Mouse (Mus musculus) embryo, embryonic 10 days (tissue): Measurements from ENCODE around the gene Tfip11.
"Not testable (repeated sequence)": the region's sequence is repeated elsewhere in the genome, so short reads cannot be mapped to it uniquely, and the experiment has no call there.

ENCODE experiments used
- DNase-seq: peaks from one replicate; pipeline ENCODE4 v3.0.0-alpha.2; 2015; ENCODE audit warnings: low spot score

Tfip11 gene

DNA sequence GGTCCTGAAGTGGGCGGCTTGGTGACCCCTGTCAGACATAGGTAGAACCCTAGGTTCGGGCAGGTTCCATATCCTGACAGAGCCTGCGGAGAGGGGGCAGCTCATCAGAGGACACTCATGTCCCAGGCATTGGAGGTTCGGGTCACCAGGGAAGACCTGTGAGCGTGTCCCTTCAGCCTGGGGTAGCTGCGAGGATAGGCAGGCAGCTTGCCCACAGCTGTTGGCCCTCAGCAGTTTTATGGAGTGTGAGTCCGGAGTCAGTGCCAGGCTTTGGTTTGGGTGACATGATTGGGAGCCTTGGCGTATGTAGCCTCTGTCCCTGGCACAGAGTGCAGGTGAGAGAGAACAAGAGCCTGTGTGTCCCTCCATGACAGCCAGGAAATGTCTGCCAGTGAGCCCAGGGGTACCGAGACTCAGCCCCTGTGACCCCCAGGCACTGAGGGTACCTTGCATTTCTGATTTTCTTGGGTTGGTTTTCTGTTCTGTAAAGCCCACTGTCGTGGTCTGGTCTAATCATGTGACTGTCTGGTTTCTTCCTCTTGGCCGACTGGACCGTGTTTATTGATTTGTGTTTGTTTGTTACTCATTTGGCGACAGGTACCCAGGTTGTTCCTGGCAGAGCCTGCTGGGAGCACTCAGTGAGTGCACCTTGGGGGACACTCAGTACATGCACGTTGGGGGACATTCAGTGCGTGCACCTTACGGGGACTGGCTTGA is 36.2 kb upstream of the Tfip11 start:
- no peak for DNase-seq

DNA sequence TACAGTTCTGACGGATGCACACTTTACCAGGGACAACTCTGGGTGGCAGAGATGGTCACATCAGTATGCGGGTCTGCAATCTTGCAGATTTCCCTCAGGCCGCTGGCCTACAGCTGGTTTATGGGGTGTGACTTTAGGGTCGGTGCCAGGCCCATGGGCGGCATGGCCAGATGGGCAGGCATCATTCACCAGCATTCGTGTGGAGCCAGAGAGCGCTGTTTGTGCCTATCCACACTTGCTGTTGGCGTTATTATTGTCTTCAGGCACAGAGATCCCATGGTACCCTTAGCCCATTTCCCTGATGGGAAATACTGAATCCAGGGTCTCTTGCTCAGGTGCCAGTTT is 35.6 kb upstream of the Tfip11 start:
- no peak for DNase-seq

DNA sequence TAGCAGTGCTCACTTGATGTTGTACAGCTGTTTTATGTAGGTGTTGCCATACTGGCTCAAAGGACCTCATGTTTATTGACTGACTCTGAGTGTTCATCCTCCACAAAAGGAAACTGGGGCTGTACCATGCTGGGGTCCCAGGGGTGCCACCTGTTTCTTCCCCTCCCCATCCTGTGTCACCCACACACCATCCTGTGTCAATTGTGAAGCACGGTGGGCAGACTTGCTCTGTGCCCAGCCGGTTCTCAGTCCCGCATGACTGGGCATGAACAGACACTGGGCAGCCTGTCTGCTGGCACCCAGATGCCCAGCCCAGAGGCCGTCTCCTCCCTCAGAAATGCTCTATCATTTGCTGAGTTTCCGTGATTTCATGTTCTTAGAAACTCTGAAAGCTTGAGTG is 34.3 kb upstream of the Tfip11 start:
- DNase-seq, result no peak

DNA sequence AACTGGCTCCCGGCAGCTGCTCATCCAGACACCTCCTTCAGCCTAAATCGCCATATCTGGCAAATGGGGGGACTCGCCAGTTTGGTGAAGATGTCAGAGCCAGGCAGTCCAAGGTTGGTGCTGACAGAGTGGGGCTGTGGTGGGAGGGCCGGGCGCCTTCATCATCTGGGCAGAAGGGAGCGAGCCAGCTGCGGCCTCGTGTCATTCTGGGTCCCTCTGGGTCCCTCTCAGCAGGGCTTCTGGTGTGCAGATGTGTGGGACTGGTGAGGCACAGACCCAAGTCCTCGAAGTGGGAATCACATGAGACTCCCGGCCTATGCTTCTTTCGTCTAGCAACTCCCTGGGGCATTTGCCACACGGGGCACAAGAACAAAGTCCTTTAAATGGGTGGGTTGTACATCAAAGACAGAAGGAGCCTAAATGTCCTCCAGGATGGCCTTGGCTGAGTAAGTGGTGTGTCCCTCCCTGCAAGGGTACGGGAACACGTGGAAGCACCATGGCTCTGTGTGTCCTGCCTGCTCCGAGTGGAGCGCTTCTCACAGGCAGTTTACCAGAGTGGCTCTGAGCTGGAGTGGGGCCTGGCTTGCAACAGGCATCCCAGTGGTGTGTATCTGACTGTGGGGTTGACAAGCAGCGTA is 33.7 kb upstream of the Tfip11 start:
- no peak for DNase-seq

DNA sequence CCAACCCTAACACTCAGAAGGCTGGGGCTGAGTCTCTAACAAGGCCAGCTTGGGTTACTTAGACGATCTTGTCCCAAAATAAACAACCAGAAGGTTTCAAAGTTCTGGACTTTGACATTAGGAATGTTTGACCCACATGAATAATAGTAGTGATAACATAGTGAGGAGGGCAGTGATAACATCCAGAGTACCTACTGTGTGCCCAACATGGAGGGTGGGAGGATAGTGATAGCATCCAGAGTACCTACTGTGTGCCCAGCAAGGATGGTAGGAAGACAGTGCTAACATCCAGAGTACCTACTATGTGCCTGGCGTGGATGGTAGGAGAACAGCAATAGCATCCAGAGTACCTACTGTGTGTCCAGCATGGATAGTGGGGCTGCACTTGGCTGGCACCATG is 32.4 kb upstream of the Tfip11 start:
- no peak for DNase-seq

DNA sequence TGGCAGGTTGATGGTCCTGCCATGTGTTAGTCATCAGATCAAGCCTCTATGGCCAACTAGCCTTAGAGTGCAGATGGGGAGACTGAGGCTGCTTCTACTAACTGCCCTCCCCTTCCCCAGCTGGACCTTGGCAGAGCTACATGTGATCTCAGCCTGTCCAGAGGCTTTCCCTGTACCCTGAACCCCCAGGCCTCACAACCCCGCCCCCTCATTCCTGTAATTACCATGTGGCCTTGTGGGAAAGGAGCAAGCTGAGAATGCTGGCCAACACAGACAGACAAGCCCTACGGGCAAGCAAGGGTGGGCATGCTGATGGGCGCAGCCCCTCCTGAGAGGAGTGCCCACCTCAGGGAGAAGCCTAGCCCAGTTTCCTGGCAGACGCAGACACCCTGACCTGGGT is 31.5 kb upstream of the Tfip11 start:
- no peak for DNase-seq

DNA sequence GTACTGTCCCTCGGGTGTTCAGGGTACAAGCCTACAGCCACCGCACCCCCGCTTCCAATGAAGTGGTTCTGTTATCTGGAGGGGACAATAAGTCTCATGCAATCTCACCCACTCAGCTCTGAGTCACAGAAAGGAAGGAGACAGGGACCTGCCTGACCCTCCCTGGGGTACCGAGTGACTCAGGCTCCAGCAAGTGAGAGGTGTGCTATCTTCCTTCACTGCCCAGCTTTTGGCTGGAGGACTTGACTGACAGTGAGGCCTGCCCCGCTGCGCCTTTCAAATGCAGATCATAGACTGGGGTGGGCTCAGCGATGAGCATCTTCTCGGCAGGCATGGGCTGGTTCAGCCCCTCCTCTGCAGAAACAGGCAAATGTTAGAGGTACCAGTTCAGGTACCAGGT is 31.0 kb upstream of the Tfip11 start:
- no peak for DNase-seq

DNA sequence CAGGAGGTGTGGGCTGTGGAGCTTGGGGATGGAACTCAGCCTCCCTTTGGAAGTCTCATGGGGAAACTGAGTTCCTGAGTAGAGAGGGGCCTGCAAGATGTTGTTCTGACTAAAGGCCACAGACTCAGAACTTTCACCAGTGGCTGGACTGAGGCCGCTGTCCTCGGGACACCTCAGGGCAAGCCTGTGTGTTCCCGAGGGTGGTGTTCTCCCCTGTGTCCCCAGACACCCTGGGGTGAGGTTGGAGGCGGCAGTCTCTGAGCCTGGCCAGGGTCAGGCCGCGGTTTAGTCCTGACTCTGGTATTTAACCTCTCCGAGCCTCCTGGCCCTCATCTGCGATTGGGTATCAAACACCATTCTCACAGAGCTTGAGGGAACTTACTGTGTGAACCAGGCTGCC is 30.6 kb upstream of the Tfip11 start:
- no peak for DNase-seq

DNA sequence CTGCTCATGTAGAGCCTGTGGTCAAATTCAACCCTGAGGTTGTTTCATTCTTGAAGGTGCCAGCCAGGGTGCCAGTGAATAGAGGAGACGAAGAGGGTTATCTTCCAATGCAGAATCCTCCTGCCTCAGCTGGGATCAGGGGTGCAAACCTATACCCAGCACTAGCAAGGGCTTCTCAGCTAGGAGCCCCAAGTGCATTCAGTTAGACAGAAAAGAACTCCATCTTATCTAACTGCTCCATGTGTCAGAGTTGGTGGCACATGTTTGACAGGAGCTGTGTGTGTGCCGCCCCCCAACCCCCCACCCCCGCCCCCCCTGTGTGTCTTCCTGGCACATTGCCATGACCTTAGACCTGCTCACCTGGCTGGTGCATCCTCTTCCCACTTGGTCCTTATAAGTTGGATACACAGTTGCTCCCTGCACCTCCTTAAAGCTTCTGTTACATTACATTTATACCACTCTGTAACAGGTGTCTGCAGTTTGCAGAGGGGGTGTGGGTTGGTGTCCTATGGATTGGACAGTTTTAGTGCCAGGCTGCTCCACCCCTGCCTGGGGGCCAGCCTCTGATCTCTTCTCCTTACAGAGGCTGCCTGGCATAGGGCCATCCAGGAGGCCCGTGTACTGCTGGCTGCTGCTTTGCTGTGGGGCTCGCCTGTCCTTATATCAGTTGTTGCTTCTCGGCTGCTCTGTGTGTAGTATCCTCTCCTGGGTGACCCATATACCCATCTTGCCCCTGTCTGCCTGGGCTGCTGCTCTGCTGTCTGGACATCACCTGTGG is 29.6 kb upstream of the Tfip11 start:
- DNase-seq, result no peak

DNA sequence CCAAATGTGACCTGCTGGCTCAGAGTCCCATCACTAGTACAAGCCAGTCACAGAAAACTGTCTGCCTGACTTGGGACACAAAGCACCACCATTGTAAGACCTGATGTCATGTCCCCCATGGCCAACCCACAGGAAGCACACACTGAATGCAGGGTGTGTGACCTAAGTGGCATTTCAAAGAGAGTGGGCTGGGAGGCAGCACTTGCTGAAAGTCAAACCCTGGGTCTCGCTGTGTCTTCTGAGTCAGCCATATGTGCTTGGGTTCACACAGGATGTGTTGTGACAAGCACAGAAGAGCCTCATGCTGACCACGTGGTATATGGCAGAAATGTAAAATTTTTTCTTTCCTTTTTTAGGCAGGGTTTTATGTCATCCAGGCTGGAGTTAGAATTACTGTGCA is 28.9 kb upstream of the Tfip11 start:
- no peak for DNase-seq

DNA sequence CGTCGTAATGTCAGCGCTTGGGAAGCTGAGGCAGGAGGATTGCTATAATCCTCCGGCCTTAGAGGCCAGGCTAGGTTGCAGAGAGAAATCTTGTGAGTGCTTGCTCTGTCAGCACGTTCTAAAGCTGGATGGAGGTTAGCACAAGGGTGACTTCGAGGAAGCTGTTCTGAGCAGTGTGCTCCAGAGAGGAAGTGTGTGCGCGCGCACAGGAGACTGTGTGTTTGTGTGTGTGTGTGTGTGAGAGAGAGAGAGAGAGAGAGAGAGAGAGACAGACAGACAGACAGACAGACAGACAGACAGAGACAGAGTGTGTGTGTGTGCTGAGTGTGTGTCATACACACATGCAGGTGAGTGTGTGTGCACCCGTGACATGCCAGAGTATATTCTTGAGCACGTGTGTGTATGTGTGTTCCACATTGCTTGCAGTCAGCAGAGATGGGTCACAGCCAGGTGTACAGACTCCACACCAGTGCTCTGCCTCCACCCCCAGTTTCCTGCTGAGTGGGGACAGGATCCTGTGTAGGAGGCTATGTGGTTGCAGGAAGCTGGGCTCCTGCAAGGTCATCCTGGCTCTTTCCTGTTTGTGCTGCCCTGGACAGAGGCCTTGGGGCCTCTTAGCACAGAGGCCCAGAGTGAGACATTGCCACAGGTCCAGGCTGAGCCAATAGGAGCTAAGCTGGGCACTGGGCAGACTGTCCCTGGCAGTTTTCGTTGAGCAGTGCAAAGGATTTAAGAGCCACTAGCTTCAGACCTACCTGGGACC is 27.8 kb upstream of the Tfip11 start:
- no peak for DNase-seq

DNA sequence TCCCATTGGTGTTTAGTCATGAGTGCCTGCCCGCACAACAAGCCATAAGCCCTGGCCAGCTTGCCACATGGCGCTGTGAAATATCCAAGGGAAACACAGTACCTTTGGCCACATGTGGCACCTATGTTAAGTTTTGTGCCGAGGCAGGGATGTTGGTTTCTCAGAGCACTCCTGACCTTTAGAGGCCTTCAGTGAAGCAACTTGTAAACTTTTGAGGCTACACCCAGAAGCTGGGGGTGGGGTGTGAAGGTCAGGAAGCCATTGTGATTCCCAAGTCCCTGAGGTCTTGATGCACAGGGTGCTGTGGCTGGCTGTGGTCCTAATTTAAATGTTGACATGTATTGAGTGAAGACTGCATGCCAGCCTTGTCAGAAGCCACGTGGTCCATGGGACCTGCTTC is 26.8 kb upstream of the Tfip11 start:
- DNase-seq, result no peak

DNA sequence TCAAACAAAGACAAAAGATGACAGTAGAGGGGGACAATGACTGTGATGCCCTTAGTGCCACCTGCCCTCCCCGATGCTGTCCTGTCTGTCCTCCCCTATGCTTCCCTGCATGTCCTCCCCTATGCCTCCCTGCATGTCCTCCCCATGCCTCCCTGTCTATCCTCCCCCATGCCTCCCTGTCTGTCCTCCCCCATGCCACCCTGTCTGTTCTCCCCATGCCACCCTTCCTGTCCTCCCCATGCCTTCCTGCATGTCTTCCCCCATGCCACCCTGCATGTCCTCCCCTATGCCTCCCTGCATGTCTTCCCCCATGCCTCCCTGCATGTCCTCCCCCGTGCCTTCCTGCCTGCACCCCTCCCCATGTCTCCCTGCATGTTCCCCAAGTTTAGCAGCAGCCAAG is 26.0 kb upstream of the Tfip11 start:
- no peak for DNase-seq

DNA sequence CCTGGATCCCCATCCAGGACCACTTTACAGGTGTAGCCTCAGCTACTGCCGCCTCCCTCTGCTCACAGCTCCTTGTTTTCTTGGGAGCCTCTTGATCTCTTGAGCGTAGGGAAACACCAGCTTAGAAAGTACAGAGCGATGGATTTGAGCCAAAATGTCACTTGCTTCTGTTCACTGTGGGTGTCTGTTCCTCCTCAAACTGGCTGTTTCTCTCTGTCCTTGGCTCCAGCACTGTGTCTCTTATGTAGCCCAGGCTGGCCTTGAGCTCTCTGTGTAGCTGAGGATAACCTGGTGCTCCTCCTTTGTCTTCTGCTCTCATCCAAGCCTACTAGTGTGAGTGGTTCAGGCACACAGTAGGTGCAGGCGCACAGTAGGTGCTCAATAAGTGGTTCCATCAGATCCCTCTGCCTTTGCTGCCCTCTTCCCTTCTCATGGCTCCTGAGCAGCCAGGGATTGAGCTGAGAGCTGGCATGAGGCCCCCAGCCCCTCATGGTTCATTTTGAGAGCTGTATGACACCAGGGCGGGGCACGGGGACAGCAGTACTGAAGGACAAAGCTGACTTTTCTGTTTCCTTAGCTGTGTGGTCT is 25.3 kb upstream of the Tfip11 start:
- DNase-seq, result no peak

DNA sequence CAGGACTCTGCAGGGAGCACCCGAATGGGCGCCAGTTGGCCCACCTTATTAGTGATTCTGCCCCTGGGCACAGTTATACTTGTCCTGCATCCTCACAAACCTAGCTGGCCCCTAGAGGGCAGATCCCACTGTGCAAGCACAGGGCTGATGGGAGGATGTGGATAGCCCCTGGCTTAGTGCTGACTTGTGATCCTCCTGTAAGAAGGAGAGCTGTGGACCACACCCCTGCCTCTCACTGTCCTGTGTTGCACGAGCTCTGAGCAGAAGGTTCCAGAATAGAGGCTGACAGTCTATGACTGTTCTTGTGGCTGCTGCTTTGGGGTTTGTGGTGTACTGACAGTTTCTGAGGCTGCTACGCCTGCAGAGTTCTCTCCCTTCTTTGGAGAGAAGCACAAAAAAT is 24.5 kb upstream of the Tfip11 start:
- DNase-seq, result no peak

DNA sequence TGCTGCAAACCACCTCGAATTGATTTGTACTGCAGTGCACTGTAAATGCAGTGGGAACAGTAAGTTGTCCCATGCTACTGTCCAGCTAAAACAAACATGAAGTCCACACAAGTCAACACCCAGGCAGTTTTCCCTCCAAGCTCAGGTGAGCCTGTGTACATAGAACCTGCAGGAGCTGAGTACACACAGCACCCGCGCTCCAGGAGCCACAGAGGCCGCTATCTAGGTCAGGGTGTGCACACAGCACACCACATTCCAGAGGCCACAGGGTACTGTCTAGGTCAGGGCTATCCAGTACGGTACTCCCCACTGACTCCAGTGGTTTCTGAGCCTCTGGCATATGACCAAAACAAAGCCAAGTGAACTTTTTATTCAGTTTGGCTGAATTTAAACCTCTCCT is 23.8 kb upstream of the Tfip11 start:
- no peak for DNase-seq

DNA sequence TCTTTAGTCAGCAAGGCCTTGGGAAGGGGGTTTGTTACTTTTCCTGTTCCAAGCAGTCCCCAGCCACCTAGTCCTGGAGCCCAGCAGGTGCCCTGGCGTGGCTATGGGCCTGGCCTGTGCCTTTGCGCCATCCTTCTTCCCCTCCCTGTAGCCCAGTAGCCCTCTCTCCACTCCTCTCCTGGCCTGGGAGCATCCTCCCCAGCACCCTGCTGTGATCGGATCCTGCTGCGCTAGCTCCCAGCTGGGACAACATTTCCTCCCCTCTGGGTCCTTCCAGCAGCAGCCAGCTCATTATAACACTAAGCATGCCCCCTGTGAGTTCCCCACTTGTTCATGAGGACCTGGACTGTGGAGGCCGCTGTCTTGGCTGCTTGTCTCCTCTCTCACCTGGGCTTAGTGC is 20.3 kb upstream of the Tfip11 start:
- DNase-seq, result no peak

DNA sequence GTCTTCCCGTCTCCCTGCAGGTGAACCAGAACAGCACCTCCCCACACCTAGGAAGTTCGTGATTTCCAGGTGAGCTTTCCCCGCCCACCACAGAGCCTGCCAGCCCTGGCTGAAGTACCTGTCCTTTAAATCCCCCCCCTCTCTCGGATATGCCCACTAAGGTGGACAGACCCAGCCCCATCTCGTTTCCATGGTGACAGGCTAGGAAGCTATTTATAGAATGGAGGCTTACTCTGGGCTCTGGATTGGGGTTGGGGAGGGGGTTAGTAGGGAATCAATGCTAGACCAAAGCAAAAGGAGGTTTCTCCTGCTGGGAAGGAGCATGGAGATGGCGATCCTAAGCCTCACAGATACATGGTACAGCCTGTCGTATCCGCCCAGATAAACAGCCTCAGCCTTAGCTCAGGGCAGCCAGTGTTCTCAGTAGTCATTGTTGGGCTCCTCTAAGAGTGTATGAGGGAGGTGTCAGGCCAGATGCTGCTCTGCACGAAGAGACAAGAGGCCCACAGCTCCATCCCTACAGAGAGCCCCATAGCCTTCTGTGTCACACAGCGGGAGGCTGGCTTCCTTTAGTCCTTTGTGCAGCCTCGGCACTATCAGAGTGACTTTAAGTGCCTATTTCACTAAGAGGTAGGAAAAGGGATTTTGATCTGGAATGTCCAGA is 12.8 kb upstream of the Tfip11 start:
- DNase-seq, result no peak

DNA sequence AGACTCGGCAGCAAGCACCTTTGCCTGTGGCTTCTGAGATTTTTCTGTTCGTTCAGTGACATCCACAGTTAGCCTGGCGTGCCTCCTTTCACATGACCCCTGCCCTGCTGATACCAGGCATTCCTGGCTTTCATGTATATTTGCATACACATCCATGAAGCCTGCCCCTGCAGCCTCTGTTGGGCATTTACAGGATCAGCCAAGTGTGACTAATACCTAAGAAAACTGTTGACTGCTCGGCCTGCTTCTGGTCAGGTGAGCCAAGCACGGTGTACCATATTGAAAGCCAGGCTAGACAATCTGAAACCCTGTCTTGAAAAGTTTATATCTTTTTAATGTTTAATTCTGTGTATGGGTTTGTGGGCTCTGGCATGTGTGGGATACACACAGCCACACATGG is 9.7 kb upstream of the Tfip11 start:
- DNase-seq, result no peak

DNA sequence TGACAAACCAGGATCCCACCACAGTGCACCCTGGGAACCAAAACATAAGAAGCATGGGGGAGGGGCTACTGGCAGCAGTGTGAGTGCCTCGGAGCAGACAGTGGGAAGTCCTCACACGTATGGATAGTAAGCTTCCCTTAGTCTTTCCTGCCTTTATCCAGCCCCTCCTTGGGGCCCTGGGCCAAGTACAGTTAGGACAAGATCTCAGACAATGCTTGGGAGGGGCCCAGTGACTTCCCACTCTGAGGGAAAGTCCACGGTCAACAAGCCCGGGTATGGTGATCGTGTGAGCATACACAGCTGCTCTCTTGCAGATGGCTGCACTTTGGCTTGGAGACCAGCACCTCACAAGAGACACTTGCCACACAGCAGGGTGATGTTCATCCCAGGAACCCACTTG is 8.8 kb upstream of the Tfip11 start:
- DNase-seq, result no peak

DNA sequence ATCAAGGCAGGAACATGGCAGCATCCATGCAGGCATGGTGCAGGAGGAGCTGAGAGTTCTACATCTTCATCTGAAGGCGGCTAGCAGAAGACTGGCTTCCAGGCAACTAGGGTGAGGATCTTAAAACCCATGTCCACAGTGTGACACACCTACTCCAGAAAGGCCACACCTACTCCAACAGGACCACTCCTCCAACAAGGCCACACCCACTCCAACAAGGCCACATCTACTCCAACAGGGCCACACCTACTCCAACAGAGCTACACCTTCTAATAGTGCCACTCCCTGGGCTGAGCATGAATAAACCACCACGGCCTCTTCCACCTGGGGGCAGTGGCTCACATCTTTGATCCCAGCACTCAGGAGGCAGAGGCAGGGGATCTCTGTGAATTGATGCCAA is 6.8 kb upstream of the Tfip11 start:
- not testable (repeated sequence) for DNase-seq

DNA sequence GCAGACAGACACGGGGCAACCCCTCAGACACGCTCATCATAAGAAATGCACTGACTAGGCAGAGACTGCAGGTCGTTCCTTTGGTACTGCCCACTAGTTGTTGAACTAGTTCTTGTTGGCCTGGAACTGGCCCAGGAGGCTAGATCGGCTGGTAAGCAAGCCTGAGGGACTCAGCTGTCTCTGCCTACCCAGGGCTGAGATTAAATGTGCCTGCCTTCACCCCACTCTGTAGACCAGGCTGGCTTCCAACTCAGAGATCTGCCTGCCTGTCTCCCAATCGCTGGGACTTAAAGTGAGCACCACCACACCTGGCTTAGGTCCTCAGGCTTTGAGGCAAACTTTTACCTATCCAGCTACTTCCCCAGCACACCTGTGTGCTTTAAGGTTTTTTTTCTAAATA is 5.8 kb upstream of the Tfip11 start:
- DNase-seq, result no peak
